Mouse (Mus musculus) myocyte (in vitro differentiated cells): ENCODE measurements around the gene Tbc1d14. TPM values are rescaled to one million over a fixed set of nuclear protein-coding genes. Genes with fewer than 3 reads are reported as not detected.

Experiments used
- H3K27me3 ChIP-seq: one replicate; pipeline ENCODE4 v1.6.1; 2011; ENCODE audit not compliant: control insufficient read depth, insufficient read depth, insufficient read length
- H3K36me3 ChIP-seq: one replicate; pipeline ENCODE4 v1.6.1; 2011; ENCODE audit not compliant: control insufficient read depth, insufficient read depth
- H3K4me2 ChIP-seq: one replicate; pipeline ENCODE4 v1.6.1; 2011; ENCODE audit warnings: low read depth, control low read depth
- H3K4me3 ChIP-seq: one replicate; pipeline ENCODE4 v1.5.1; 2011; ENCODE audit warnings: mild to moderate bottlenecking, control low read depth, moderate library complexity
- H3K79me2 ChIP-seq: one replicate; pipeline ENCODE4 v1.6.1; 2011; ENCODE audit not compliant: control insufficient read depth, insufficient read depth
- H3ac ChIP-seq: one replicate; pipeline ENCODE4 v1.6.1; 2011; ENCODE audit not compliant: control insufficient read depth, insufficient read length
- CEBPB ChIP-seq: IDR thresholded peaks from 2 replicates; pipeline ENCODE4 v1.6.1; 2011; ENCODE audit warnings: mild to moderate bottlenecking, moderate library complexity; ENCODE audit not compliant: poor library complexity, insufficient read depth, severe bottlenecking
- E2F4 ChIP-seq: IDR thresholded peaks from one replicate; pipeline ENCODE4 v1.6.1; 2011; ENCODE audit warnings: mild to moderate bottlenecking, control low read depth, moderate library complexity; ENCODE audit not compliant: insufficient read depth
- MAX ChIP-seq: IDR thresholded peaks from one replicate; pipeline ENCODE4 v1.6.1; 2011; ENCODE audit warnings: low read depth, mild to moderate bottlenecking, control low read depth
- MYOD1 ChIP-seq, 3 experiments: IDR thresholded peaks; one replicate each; pipeline ENCODE4 v1.6.1; 2011; ENCODE audit warnings: control low read depth in 2 of 3, low read depth in 2 of 3, mild to moderate bottlenecking in 2 of 3, moderate library complexity in 1 of 3; ENCODE audit not compliant: insufficient read length in 2 of 3, control insufficient read depth in 1 of 3
- MYOG ChIP-seq, 3 experiments: IDR thresholded peaks; one replicate each; pipeline ENCODE4 v1.6.1; 2011; ENCODE audit warnings: control low read depth in 2 of 3, low read depth in 2 of 3, mild to moderate bottlenecking in 2 of 3; ENCODE audit not compliant: insufficient read length in 2 of 3, control insufficient read depth in 1 of 3, insufficient read depth in 1 of 3
- POLR2A ChIP-seq: IDR thresholded peaks from one replicate; pipeline ENCODE4 v1.6.1; 2011; ENCODE audit warnings: low read depth, mild to moderate bottlenecking, control low read depth, moderate library complexity; ENCODE audit not compliant: insufficient read length
- POLR2AphosphoS2 ChIP-seq: IDR thresholded peaks from one replicate; pipeline ENCODE4 v1.6.1; 2011; ENCODE audit warnings: low read depth, control low read depth; ENCODE audit not compliant: insufficient read length
- REST ChIP-seq: IDR thresholded peaks from one replicate; pipeline ENCODE4 v1.6.1; 2011; ENCODE audit warnings: mild to moderate bottlenecking, control low read depth, moderate library complexity; ENCODE audit not compliant: insufficient read depth, insufficient read length
- SRF ChIP-seq: IDR thresholded peaks from one replicate; pipeline ENCODE4 v1.6.1; 2011; ENCODE audit warnings: low read depth; ENCODE audit not compliant: control insufficient read depth, insufficient read length
- TCF12 ChIP-seq: IDR thresholded peaks from one replicate; pipeline ENCODE4 v1.6.1; 2011; ENCODE audit warnings: mild to moderate bottlenecking, control low read depth; ENCODE audit not compliant: poor library complexity, insufficient read depth, severe bottlenecking
- TCF3 ChIP-seq: IDR thresholded peaks from one replicate; pipeline ENCODE4 v1.6.1; 2011; ENCODE audit warnings: low read depth, control low read depth; ENCODE audit not compliant: insufficient read length
- USF1 ChIP-seq: IDR thresholded peaks from one replicate; pipeline ENCODE4 v1.6.1; 2011; ENCODE audit warnings: low read depth, mild to moderate bottlenecking, control low read depth, moderate library complexity
- polyA plus RNA-seq: library from polyadenylated mRNA; unstranded; fragments of >200 nt; fragmentation: generic; extraction: Trizol; gene quantifications from one replicate; pipeline ENCODE4 v1.2.1, GENCODE M21; 2012; ENCODE audit warnings: missing spikeins

Gene Tbc1d14
- polyA plus RNA-seq, 1 experiment, result 7.8 TPM

DNA sequence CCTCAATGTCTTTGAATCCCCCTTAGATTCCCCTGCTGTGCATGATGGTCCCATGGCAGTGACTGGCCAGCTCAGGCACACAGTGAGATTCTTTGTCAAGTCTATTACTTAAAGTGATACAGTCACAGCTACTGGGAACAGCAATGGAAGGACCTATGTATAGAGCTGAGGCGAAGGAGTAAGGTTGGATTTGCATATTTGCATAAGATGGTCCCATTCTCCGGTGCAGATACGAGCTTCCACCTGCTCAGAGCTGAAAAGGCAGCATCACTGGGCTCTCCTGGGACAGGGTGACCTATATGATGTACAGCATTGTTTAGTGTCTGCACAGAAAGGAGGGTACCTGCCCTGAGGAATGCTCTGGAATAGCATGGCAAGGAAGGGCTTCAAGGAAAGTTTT, 1.3 kb upstream of the Tbc1d14 start:
- H3K36me3 ChIP-seq, result no peaks in the 10 kb centered on the region
- H3K79me2 ChIP-seq, result no peaks in the 10 kb centered on the region
- no peak overlapping the region for H3K4me2 ChIP-seq
- TF ChIP-seq E2F4 (no peak), MYOG (IDR thresholded peaks at IDR 0.05; ENCODE audit: control insufficient read depth in 1 of 3, insufficient read depth in 1 of 3, insufficient read length in 2 of 3, low read depth in 2 of 3) (no peak), POLR2AphosphoS2 (no peak), TCF12 (no peak), POLR2A (no peak), MYOD1 (IDR thresholded peaks at IDR 0.05; ENCODE audit: control insufficient read depth in 1 of 3, insufficient read length in 2 of 3, low read depth in 2 of 3) (no peak), CEBPB (no peak), USF1 (no peak), REST (no peak), MAX (no peak)
- no peak overlapping the region for H3ac ChIP-seq
- H3K27me3 ChIP-seq, result peaks cover 4% of the 10 kb centered on the region
- no peak overlapping the region for H3K4me3 ChIP-seq

DNA sequence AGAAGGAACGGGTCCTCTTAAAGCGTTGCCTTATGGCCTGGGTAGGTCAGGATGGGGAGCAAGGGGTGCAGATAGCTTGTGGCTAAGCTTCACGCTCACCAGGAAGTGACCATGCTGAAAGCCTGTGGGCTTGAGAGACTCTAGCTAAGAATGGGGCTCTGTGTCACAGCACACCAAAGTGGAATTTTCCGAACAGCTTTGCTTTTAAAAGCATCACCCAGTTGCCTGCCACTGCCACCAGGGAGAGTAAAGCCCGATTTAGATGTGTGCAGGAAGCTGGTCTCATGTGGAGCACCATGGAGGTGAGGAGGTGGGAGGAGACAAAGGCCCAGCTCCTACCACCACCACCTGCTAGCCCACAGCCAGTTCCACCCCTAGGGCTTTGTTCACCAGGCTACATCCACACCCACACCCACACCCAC, 2.6 kb downstream of the Tbc1d14 start:
- peaks cover 4% of the 10 kb centered on the region for H3K27me3 ChIP-seq
- no peak overlapping the region for H3K4me2 ChIP-seq
- no peaks in the 10 kb centered on the region for H3K79me2 ChIP-seq
- no peak overlapping the region for H3ac ChIP-seq
- no peaks in the 10 kb centered on the region for H3K36me3 ChIP-seq
- TF ChIP-seq E2F4 (no peak), SRF (no peak), TCF12 (no peak), MAX (no peak), POLR2AphosphoS2 (no peak), REST (no peak), TCF3 (no peak), MYOG (IDR thresholded peaks at IDR 0.05; ENCODE audit: control insufficient read depth in 1 of 3, insufficient read depth in 1 of 3, insufficient read length in 2 of 3, low read depth in 2 of 3) (no peak), MYOD1 (IDR thresholded peaks at IDR 0.05; ENCODE audit: control insufficient read depth in 1 of 3, insufficient read length in 2 of 3, low read depth in 2 of 3) (no peak)
- H3K4me3 ChIP-seq, result no peak overlapping the region

- no peaks in the 10 kb centered on the region for H3K27me3 ChIP-seq
- H3K79me2 ChIP-seq, result peaks cover 5% of the 10 kb centered on the region
- H3ac ChIP-seq, result no peak overlapping the region
- no peak overlapping the region for H3K4me2 ChIP-seq
- no peak overlapping the region for H3K4me3 ChIP-seq
- TF ChIP-seq POLR2A, result no peak
- TF ChIP-seq USF1, result no peak
- TF ChIP-seq MYOG (IDR thresholded peaks at IDR 0.05; ENCODE audit: control insufficient read depth in 1 of 3, insufficient read depth in 1 of 3, insufficient read length in 2 of 3, low read depth in 2 of 3), result no peak
- TF ChIP-seq MYOD1 (IDR thresholded peaks at IDR 0.05; ENCODE audit: control insufficient read depth in 1 of 3, insufficient read length in 2 of 3, low read depth in 2 of 3), result no peak
- TF ChIP-seq TCF12, result no peak
- no peak for TF ChIP-seq TCF3
- TF ChIP-seq SRF, result no peak
- no peak for TF ChIP-seq E2F4
- no peak for TF ChIP-seq MAX
- no peak for TF ChIP-seq REST
- no peaks in the 10 kb centered on the region for H3K36me3 ChIP-seq
Measured at GRCm38 (mm10) chr5:36584299-36584698, 8.8 kb downstream of the Tbc1d14 start.

GRCm38 (mm10) chr5:36581924-36582642, 11.0 kb downstream of the Tbc1d14 start:
- TF ChIP-seq MYOD1 (IDR thresholded peaks at IDR 0.05; ENCODE audit: control insufficient read depth in 1 of 3, insufficient read length in 2 of 3, low read depth in 2 of 3) (peak in 1 of 3 experiments; percentile 44), POLR2A (peak; percentile 43), TCF3 (no peak), SRF (peak; percentile 61), USF1 (no peak), TCF12 (no peak), REST (peak; percentile 72), POLR2AphosphoS2 (no peak), E2F4 (no peak), MYOG (IDR thresholded peaks at IDR 0.05; ENCODE audit: control insufficient read depth in 1 of 3, insufficient read depth in 1 of 3, insufficient read length in 2 of 3, low read depth in 2 of 3) (no peak), MAX (no peak), CEBPB (no peak)
- Histone ChIP-seq H3K27me3 (no peaks in the 10 kb centered on the region), H3K79me2 (peaks cover 5% of the 10 kb centered on the region), H3ac (peak overlapping the region; percentile 56), H3K4me2 (peak overlapping the region; percentile 92), H3K36me3 (no peaks in the 10 kb centered on the region), H3K4me3 (peak overlapping the region; percentile 56)

- H3K4me3 ChIP-seq, result peak overlapping the region; percentile 56
- peaks cover 5% of the 10 kb centered on the region for H3K79me2 ChIP-seq
- TF ChIP-seq SRF (no peak), MYOD1 (IDR thresholded peaks at IDR 0.05; ENCODE audit: control insufficient read depth in 1 of 3, insufficient read length in 2 of 3, low read depth in 2 of 3) (peak in 2 of 3 experiments; percentile 42 to 71), MYOG (IDR thresholded peaks at IDR 0.05; ENCODE audit: control insufficient read depth in 1 of 3, insufficient read depth in 1 of 3, insufficient read length in 2 of 3, low read depth in 2 of 3) (peak in 1 of 3 experiments; percentile 71)
- H3ac ChIP-seq, result peak overlapping the region; percentile 56
- no peaks in the 10 kb centered on the region for H3K36me3 ChIP-seq
- no peaks in the 10 kb centered on the region for H3K27me3 ChIP-seq
- H3K4me2 ChIP-seq, result peak overlapping the region; percentile 78
Measured at GRCm38 (mm10) chr5:36581259-36581923, 11.7 kb downstream of the Tbc1d14 start.
